8 mouse cellular contexts compared by ENCODE assay signal in genomic region chr4:33587666-33588065, GRCm38 (mm10).
DNase-seq lines count a peak whose midpoint lies in the region; ATAC-seq and TF ChIP-seq lines count a peak whose summit lies in the region.

No protein-coding gene starts in this region.

- no peaks in the 10 kb centered on the region for H3K27me3 ChIP-seq in heart, adult 2 months (ENCODE audit: control insufficient read depth, insufficient read depth, low read length)

- 32% methylated on average over 11 of the region's 11 CpGs for WGBS in heart, adult 2 months

- no peak overlapping the region for H3K27ac ChIP-seq in heart, adult 2 months

- peak; percentile 58 for ATAC-seq in cerebellum, adult (ENCODE audit: insufficient number of reproducible peaks, low FRiP score, low TSS enrichment)

- H3K36me3 ChIP-seq in heart, adult 2 months (ENCODE audit: control insufficient read depth, insufficient read depth, low read length), result no peaks in the 10 kb centered on the region

- intact Hi-C loops in heart, adult 2 months (cut with DNase I), result loop anchor here (5.0 kb wide), 1 partner anchor 190 kb away; no protein-coding TSS in a partner anchor

- no peak overlapping the region for H3K4me3 ChIP-seq in heart, adult 2 months

- H3K9ac ChIP-seq in heart, adult 2 months (ENCODE audit: low read depth, low read length), result no peak overlapping the region

- no peak for TF ChIP-seq POLR2A in heart, adult 2 months (IDR thresholded peaks at IDR 0.05; ENCODE audit: insufficient read depth, low read depth, low read length)

- no peaks in the 10 kb centered on the region for H3K79me2 ChIP-seq in heart, adult 2 months (replicated peaks; ENCODE audit: control insufficient read depth, insufficient read depth, low read length)

- TF ChIP-seq CTCF in heart, adult 2 months (IDR thresholded peaks at IDR 0.05), result no peak

- no peak for DNase-seq in cerebellum, postnatal 4 days (ENCODE audit: low spot score in 2 of 2)
- peak; percentile 13 for DNase-seq in thymus, postnatal 4 days
- no peak for DNase-seq in thymus, postnatal 10 days (ENCODE audit: low spot score in 2 of 2)
- DNase-seq in heart, adult 2 months, result peak; percentile 25 to 47
- peak; percentile 42 for DNase-seq in lung, postnatal 10 days
- no peak for DNase-seq in retina, embryonic 14.5 days (ENCODE audit: low spot score)
- DNase-seq in c-Kit-positive CD71-positive TER-119-positive erythroid progenitor cells, embryonic 14.5 days (ENCODE audit: low spot score), result no peak

- TF ChIP-seq EP300 in heart, adult 2 months (IDR thresholded peaks at IDR 0.05; ENCODE audit: insufficient read depth, low read depth, low read length), result no peak

- peaks cover 3% of the 10 kb centered on the region; the same call in 1 of the 2 replicates for H3K4me1 ChIP-seq in heart, adult 2 months (ENCODE audit: control insufficient read depth, insufficient read depth, low read length)

Comparison
In these comparisons a context has a peak if more than half of its experiments do, and no peak if none do; other contexts are left out.
1. DNase-seq: peak in thymus, postnatal 4 days (single experiment), heart, adult 2 months (2 of 2) and lung, postnatal 10 days (single experiment); none in cerebellum, postnatal 4 days (0 of 2), thymus, postnatal 10 days (0 of 2), retina, embryonic 14.5 days (single experiment) and c-Kit-positive CD71-positive TER-119-positive erythroid progenitor cells, embryonic 14.5 days (single experiment).